In the genomic region with DNA sequence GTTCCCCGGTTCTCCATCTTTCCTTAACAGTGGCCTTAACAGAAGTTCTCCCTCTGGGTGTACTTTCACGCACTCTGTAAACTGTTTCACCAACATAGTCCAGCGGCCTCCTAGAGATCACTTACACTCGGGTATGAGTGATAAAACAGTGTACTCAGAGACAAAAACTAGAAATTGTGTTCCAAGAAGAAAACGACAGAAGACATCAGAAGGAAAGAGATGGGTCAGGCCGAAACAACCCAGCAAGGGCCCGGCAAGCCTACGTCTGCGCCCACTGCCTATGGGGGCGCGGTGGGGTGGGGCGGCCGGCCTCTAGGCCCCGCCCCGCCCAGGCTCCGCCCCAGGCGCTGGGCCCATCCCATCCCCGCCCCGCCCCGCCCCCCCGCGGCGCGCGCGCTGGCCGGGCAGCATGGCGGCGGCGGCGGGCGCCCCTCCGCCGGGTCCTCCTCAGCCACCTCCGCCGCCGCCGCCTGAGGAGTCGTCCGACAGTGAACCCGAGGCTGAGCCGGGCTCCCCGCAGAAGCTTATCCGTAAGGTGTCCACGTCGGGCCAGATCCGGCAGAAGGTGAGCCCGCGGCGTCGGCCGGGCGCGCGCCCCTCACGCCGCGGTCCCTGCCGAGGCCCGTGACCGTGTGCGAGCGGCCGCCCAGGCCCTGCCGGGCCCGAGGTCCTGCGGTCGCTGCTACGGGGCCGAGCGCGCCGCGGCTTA, we compare ENCODE assay signal across 8 mouse cellular contexts. TPM values are rescaled to one million over a fixed set of nuclear protein-coding genes. Genes with fewer than 3 reads are reported as not detected.
DNase-seq lines count a peak whose midpoint lies in the region; ATAC-seq and TF ChIP-seq lines count a peak whose summit lies in the region.

Gene Dgkd (plus strand): TSS at position 396 of the 709 bp plus-strand sequence.

- DNase-seq in 3T3-L1 (ENCODE audit: low read depth, low spot score): peak; percentile 66
- DNase-seq in adrenal gland, postnatal 10 days: peak; percentile 90
- DNase-seq in embryo, embryonic 11.5 days (ENCODE audit: low read depth, low spot score): peak; percentile 80
- DNase-seq in spleen, adult 12 weeks (ENCODE audit: low spot score): peak; percentile 72

- 0 out of 2 replicates have a peak, but pooled peaks have one; percentile 5 for TF ChIP-seq CTCF in intestine, postnatal 0 days (IDR thresholded peaks at IDR 0.05; ENCODE audit: low read depth)

- 1% methylated on average over 64 of the region's 74 CpGs for WGBS in intestine, postnatal 0 days
- 2% methylated on average over 66 of the region's 74 CpGs for WGBS in limb, embryonic 12.5 days
- WGBS in midbrain, embryonic 13.5 days: 1% methylated on average over 63 of the region's 74 CpGs

- ATAC-seq in granulocyte monocyte progenitor cell, adult 5-6 weeks (replicated peaks; ENCODE audit: poor library complexity, severe bottlenecking): peak; percentile 62
- ATAC-seq in intestine, postnatal 0 days: peak; percentile 92
- peak; percentile 93 for ATAC-seq in limb, embryonic 12.5 days (ENCODE audit: insufficient number of reproducible peaks, insufficient read depth, low FRiP score, low TSS enrichment, low read depth)
- ATAC-seq in midbrain, embryonic 13.5 days: peak; percentile 94

- H3K4me3 ChIP-seq in intestine, postnatal 0 days (ENCODE audit: low read depth, low read length): peak within 1 kb of the TSS; percentile 85
- peak within 1 kb of the TSS; percentile 98 for H3K4me3 ChIP-seq in limb, embryonic 12.5 days (replicated peaks)
- H3K4me3 ChIP-seq in midbrain, embryonic 13.5 days (replicated peaks): peak within 1 kb of the TSS; percentile 98

- H3K9me3 ChIP-seq in intestine, postnatal 0 days (ENCODE audit: control insufficient read depth): no peaks in the 10 kb centered on the region
- no peaks in the 10 kb centered on the region for H3K9me3 ChIP-seq in limb, embryonic 12.5 days
- no peaks in the 10 kb centered on the region for H3K9me3 ChIP-seq in midbrain, embryonic 13.5 days

- peak within 1 kb of the TSS; percentile 97 for H3K4me2 ChIP-seq in intestine, postnatal 0 days (replicated peaks; ENCODE audit: low read depth)
- H3K4me2 ChIP-seq in limb, embryonic 12.5 days: peak within 1 kb of the TSS; percentile 91
- H3K4me2 ChIP-seq in midbrain, embryonic 13.5 days (replicated peaks): peak within 1 kb of the TSS; percentile 91

- H3K27ac ChIP-seq in intestine, postnatal 0 days (ENCODE audit: low read depth, low read length): peak within 1 kb of the TSS; percentile 60
- H3K27ac ChIP-seq in limb, embryonic 12.5 days: peak within 1 kb of the TSS; percentile 70; the same call in 1 of the 2 replicates
- H3K27ac ChIP-seq in midbrain, embryonic 13.5 days: peak within 1 kb of the TSS; percentile 84

- no peaks in the 10 kb centered on the region for H3K36me3 ChIP-seq in intestine, postnatal 0 days (ENCODE audit: control insufficient read depth, insufficient read depth)
- H3K36me3 ChIP-seq in limb, embryonic 12.5 days: no peaks in the 10 kb centered on the region
- no peaks in the 10 kb centered on the region for H3K36me3 ChIP-seq in midbrain, embryonic 13.5 days

- no peaks in the 10 kb centered on the region for H3K27me3 ChIP-seq in intestine, postnatal 0 days (replicated peaks; ENCODE audit: control insufficient read depth, insufficient read depth, low read length)
- no peaks in the 10 kb centered on the region for H3K27me3 ChIP-seq in limb, embryonic 12.5 days
- 0 out of 2 replicates have a peak, but pooled peaks cover 3% of the 10 kb centered on the region for H3K27me3 ChIP-seq in midbrain, embryonic 13.5 days

- peak within 1 kb of the TSS; percentile 90 for H3K9ac ChIP-seq in intestine, postnatal 0 days (ENCODE audit: low read depth, low read length)
- H3K9ac ChIP-seq in limb, embryonic 12.5 days (replicated peaks): peak within 1 kb of the TSS; percentile 98
- H3K9ac ChIP-seq in midbrain, embryonic 13.5 days (replicated peaks): peak within 1 kb of the TSS; percentile 98

- 0 out of 2 replicates have a peak, but pooled peaks cover 11% of the 10 kb centered on the region for H3K4me1 ChIP-seq in intestine, postnatal 0 days (replicated peaks; ENCODE audit: control insufficient read depth, insufficient read depth, low read length)
- peaks cover 35% of the 10 kb centered on the region for H3K4me1 ChIP-seq in limb, embryonic 12.5 days (replicated peaks)
- peaks cover 31% of the 10 kb centered on the region for H3K4me1 ChIP-seq in midbrain, embryonic 13.5 days (replicated peaks)

RNA-seq across cellular contexts. Expression of gene Dgkd, which starts in this region (rescaled TPM):
- total RNA-seq in adrenal gland, postnatal 10 days (2021): 100 to 1,000 TPM; 107 to 118 TPM
- 71.4 and 92.2 TPM in 2 replicates for total RNA-seq in granulocyte monocyte progenitor cell, adult 5-6 weeks (2014; fragmentation: Nextera tagmentation)
- total RNA-seq in granulocyte monocyte progenitor cell, adult 5-6 weeks (2017): 44.7 and 53.7 TPM in 2 replicates
- polyA plus RNA-seq in intestine, postnatal 0 days (2015; fragmentation: Nextera tagmentation; extraction: Ambion mirVana): 20.2 and 24.1 TPM in 2 replicates
- polyA plus RNA-seq in limb, embryonic 12.5 days (2016; fragmentation: Nextera tagmentation; extraction: Ambion mirVana): 44.6 and 45.8 TPM in 2 replicates
- polyA plus RNA-seq in midbrain, embryonic 13.5 days (2015; fragmentation: Nextera tagmentation; extraction: Ambion mirVana): 41.2 and 43.7 TPM in 2 replicates

Comparison
In these comparisons a context has a peak if more than half of its experiments do, and no peak if none do; other contexts are left out.
1. Peak in every context shown above with its lines: DNase-seq, ATAC-seq, H3K4me3 ChIP-seq and H3K27ac ChIP-seq.